Mouse (Mus musculus): ENCODE measurements at regions not wholly inside any gene's neighbourhood (a gene's known extent, or its start where the extent isn't known, plus 50 kb on each side); places are given as distances from the start of the nearest gene placed in this dataset.

GRCm38 (mm10) chr3:128287846-128288245, 391.7 kb upstream of the Fam241a start:
- no peak overlapping the region for H3K27ac ChIP-seq
- ATAC-seq (ENCODE audit: insufficient number of reproducible peaks, low FRiP score, low TSS enrichment, low read depth): no peak
- no peaks in the 10 kb centered on the region for H3K36me3 ChIP-seq
- H3K9ac ChIP-seq: no peak overlapping the region
- H3K4me3 ChIP-seq: no peak overlapping the region
- no peaks in the 10 kb centered on the region for H3K27me3 ChIP-seq
- WGBS: 63% methylated on average over 4 of the region's 4 CpGs
- H3K9me3 ChIP-seq: no peaks in the 10 kb centered on the region
- no peaks in the 10 kb centered on the region for H3K4me1 ChIP-seq
- H3K4me2 ChIP-seq: no peak overlapping the region

GRCm38 (mm10) chr3:128285214-128285613, 389.1 kb upstream of the Fam241a start:
- ATAC-seq (ENCODE audit: insufficient number of reproducible peaks, low FRiP score, low TSS enrichment, low read depth): no peak
- Histone ChIP-seq H3K9ac (no peak overlapping the region), H3K9me3 (no peaks in the 10 kb centered on the region), H3K4me3 (no peak overlapping the region), H3K4me1 (no peaks in the 10 kb centered on the region), H3K4me2 (no peak overlapping the region), H3K27ac (no peak overlapping the region), H3K36me3 (no peaks in the 10 kb centered on the region), H3K27me3 (no peaks in the 10 kb centered on the region)
- 61% methylated on average over 6 of the region's 6 CpGs for WGBS

- Histone ChIP-seq H3K9me3 (no peaks in the 10 kb centered on the region), H3K27me3 (no peaks in the 10 kb centered on the region), H3K27ac (no peak overlapping the region), H3K36me3 (no peaks in the 10 kb centered on the region), H3K4me3 (no peak overlapping the region), H3K9ac (no peak overlapping the region), H3K4me1 (no peaks in the 10 kb centered on the region), H3K4me2 (no peak overlapping the region)
- no peak for ATAC-seq (ENCODE audit: insufficient number of reproducible peaks, low FRiP score, low TSS enrichment, low read depth)
- 88% methylated on average over 4 of the region's 4 CpGs for WGBS
These were observed 384.5 kb upstream of the Fam241a start for GRCm38 (mm10) chr3:128280626-128281025.

- H3K27me3 ChIP-seq: no peaks in the 10 kb centered on the region
- H3K36me3 ChIP-seq: no peaks in the 10 kb centered on the region
- no peak overlapping the region for H3K9ac ChIP-seq
- no peak for ATAC-seq (ENCODE audit: insufficient number of reproducible peaks, low FRiP score, low TSS enrichment, low read depth)
- H3K4me3 ChIP-seq: no peak overlapping the region
- no peak overlapping the region for H3K27ac ChIP-seq
- H3K4me2 ChIP-seq: no peak overlapping the region
- WGBS: 43% methylated on average over 6 of the region's 6 CpGs
- H3K4me1 ChIP-seq: no peaks in the 10 kb centered on the region
- no peaks in the 10 kb centered on the region for H3K9me3 ChIP-seq
These were observed 374.5 kb upstream of the Fam241a start for GRCm38 (mm10) chr3:128270576-128270975.

GRCm38 (mm10) chr3:128261208-128261607, 365.1 kb upstream of the Fam241a start:
- Histone ChIP-seq H3K36me3 (no peaks in the 10 kb centered on the region), H3K27ac (no peak overlapping the region), H3K4me1 (no peaks in the 10 kb centered on the region), H3K4me2 (no peak overlapping the region), H3K9ac (no peak overlapping the region), H3K4me3 (no peak overlapping the region), H3K9me3 (no peaks in the 10 kb centered on the region), H3K27me3 (no peaks in the 10 kb centered on the region)
- no peak for ATAC-seq (ENCODE audit: insufficient number of reproducible peaks, low FRiP score, low TSS enrichment, low read depth)
- 69% methylated on average over 2 of the region's 2 CpGs for WGBS

- 74% methylated on average over 2 of the region's 2 CpGs for WGBS
- Histone ChIP-seq H3K9me3 (no peaks in the 10 kb centered on the region), H3K4me3 (no peak overlapping the region), H3K9ac (no peak overlapping the region), H3K4me2 (no peak overlapping the region), H3K4me1 (no peaks in the 10 kb centered on the region), H3K36me3 (no peaks in the 10 kb centered on the region), H3K27ac (no peak overlapping the region), H3K27me3 (no peaks in the 10 kb centered on the region)
- ATAC-seq (ENCODE audit: insufficient number of reproducible peaks, low FRiP score, low TSS enrichment, low read depth): no peak
These were observed 351.7 kb upstream of the Fam241a start for GRCm38 (mm10) chr3:128247816-128248215.

- no peak overlapping the region for H3K4me2 ChIP-seq
- H3K9me3 ChIP-seq: no peaks in the 10 kb centered on the region
- no peak for ATAC-seq (ENCODE audit: insufficient number of reproducible peaks, low FRiP score, low TSS enrichment, low read depth)
- H3K9ac ChIP-seq: no peak overlapping the region
- H3K27ac ChIP-seq: no peak overlapping the region
- WGBS: 31% methylated on average over 7 of the region's 7 CpGs
- H3K4me1 ChIP-seq: no peaks in the 10 kb centered on the region
- H3K4me3 ChIP-seq: no peak overlapping the region
- no peaks in the 10 kb centered on the region for H3K27me3 ChIP-seq
- H3K36me3 ChIP-seq: no peaks in the 10 kb centered on the region
These were observed 343.8 kb upstream of the Fam241a start for GRCm38 (mm10) chr3:128239813-128240421.

GRCm38 (mm10) chr3:128230390-128230789, 334.3 kb upstream of the Fam241a start:
- ATAC-seq (ENCODE audit: insufficient number of reproducible peaks, low FRiP score, low TSS enrichment, low read depth): no peak
- H3K4me2 ChIP-seq: no peak overlapping the region
- no peaks in the 10 kb centered on the region for H3K4me1 ChIP-seq
- no peak overlapping the region for H3K4me3 ChIP-seq
- WGBS: 75% methylated on average over 5 of the region's 5 CpGs
- H3K27ac ChIP-seq: no peak overlapping the region
- H3K36me3 ChIP-seq: no peaks in the 10 kb centered on the region
- H3K9me3 ChIP-seq: no peaks in the 10 kb centered on the region
- H3K9ac ChIP-seq: no peak overlapping the region
- no peaks in the 10 kb centered on the region for H3K27me3 ChIP-seq

- H3K4me2 ChIP-seq: no peak overlapping the region
- H3K27ac ChIP-seq: no peak overlapping the region
- no peak overlapping the region for H3K4me3 ChIP-seq
- H3K9ac ChIP-seq: no peak overlapping the region
- peaks cover 3% of the 10 kb centered on the region; the same call in 1 of the 2 replicates for H3K4me1 ChIP-seq
- 63% methylated on average over 6 of the region's 6 CpGs for WGBS
- H3K27me3 ChIP-seq: no peaks in the 10 kb centered on the region
- no peaks in the 10 kb centered on the region for H3K9me3 ChIP-seq
- no peak for ATAC-seq (ENCODE audit: insufficient number of reproducible peaks, low FRiP score, low TSS enrichment, low read depth)
- no peaks in the 10 kb centered on the region for H3K36me3 ChIP-seq
These were observed 330.9 kb upstream of the Fam241a start for GRCm38 (mm10) chr3:128226930-128227585.

- Histone ChIP-seq H3K36me3 (no peaks in the 10 kb centered on the region), H3K4me3 (no peak overlapping the region), H3K4me2 (no peak overlapping the region), H3K9me3 (no peaks in the 10 kb centered on the region), H3K27ac (no peak overlapping the region), H3K4me1 (peaks cover 3% of the 10 kb centered on the region; the same call in 1 of the 2 replicates), H3K9ac (no peak overlapping the region), H3K27me3 (no peaks in the 10 kb centered on the region)
- ATAC-seq (ENCODE audit: insufficient number of reproducible peaks, low FRiP score, low TSS enrichment, low read depth): no peak
- WGBS: 83% methylated on average over 6 of the region's 6 CpGs
These were observed 330.4 kb upstream of the Fam241a start for GRCm38 (mm10) chr3:128226503-128226902.

- Histone ChIP-seq H3K27me3 (no peaks in the 10 kb centered on the region), H3K4me1 (peaks cover 3% of the 10 kb centered on the region; the same call in 1 of the 2 replicates), H3K9me3 (no peaks in the 10 kb centered on the region), H3K4me3 (no peak overlapping the region), H3K27ac (no peak overlapping the region), H3K4me2 (no peak overlapping the region), H3K36me3 (no peaks in the 10 kb centered on the region), H3K9ac (no peak overlapping the region)
- WGBS: 40% methylated on average over 12 of the region's 12 CpGs
- no peak for ATAC-seq (ENCODE audit: insufficient number of reproducible peaks, low FRiP score, low TSS enrichment, low read depth)
These were observed 326.2 kb upstream of the Fam241a start for GRCm38 (mm10) chr3:128222344-128222743.

- 75% methylated on average over 2 of the region's 2 CpGs for WGBS
These were observed 325.5 kb upstream of the Fam241a start for GRCm38 (mm10) chr3:128221625-128222024.

More at GRCm38 (mm10) chr3:128221625-128222024, 325.5 kb upstream of the Fam241a start:
- Histone ChIP-seq H3K4me2 (no peak overlapping the region), H3K4me1 (peaks cover 3% of the 10 kb centered on the region; the same call in 1 of the 2 replicates), H3K27ac (no peak overlapping the region), H3K4me3 (no peak overlapping the region), H3K9me3 (no peaks in the 10 kb centered on the region), H3K36me3 (no peaks in the 10 kb centered on the region), H3K27me3 (no peaks in the 10 kb centered on the region), H3K9ac (no peak overlapping the region)
- ATAC-seq (ENCODE audit: insufficient number of reproducible peaks, low FRiP score, low TSS enrichment, low read depth): no peak

Measured in limb, embryonic 15.5 days (tissue).